Mouse (Mus musculus) right cerebral cortex, postnatal 14 days (tissue): ENCODE data around the gene Comtd1.
A peak's percentile ranks its signal among the peaks of the same experiment; 100 is the strongest.

Experiments used
- DNase-seq: peaks from one replicate; pipeline ENCODE4 v3.0.0; 2022

Comtd1 gene

GRCm38 (mm10) chr14:21831830-21832403 lies 16.9 kb downstream of the Comtd1 start:
- DNase-seq: no peak

GRCm38 (mm10) chr14:21830876-21831767 lies 17.7 kb downstream of the Comtd1 start:
- DNase-seq: peak; percentile 95

GRCm38 (mm10) chr14:21825786-21826491 lies 22.8 kb downstream of the Comtd1 start:
- DNase-seq: no peak

- no peak for DNase-seq
Measured at GRCm38 (mm10) chr14:21824938-21825337, 23.8 kb downstream of the Comtd1 start, which contains the start of gene Vdac2. Vdac2 (plus strand) TSS chr14:21825238.

- DNase-seq: no peak
Measured at GRCm38 (mm10) chr14:21823897-21824296, 24.9 kb downstream of the Comtd1 start.

- peak; percentile 70 for DNase-seq
Measured at GRCm38 (mm10) chr14:21822795-21823374, 25.9 kb downstream of the Comtd1 start.

- DNase-seq: no peak
Measured at GRCm38 (mm10) chr14:21822307-21822706, 26.5 kb downstream of the Comtd1 start.

- no peak for DNase-seq
Measured at GRCm38 (mm10) chr14:21820880-21821505, 27.8 kb downstream of the Comtd1 start.

GRCm38 (mm10) chr14:21817453-21817852 lies 31.3 kb downstream of the Comtd1 start:
- DNase-seq: no peak

- no peak for DNase-seq
Measured at GRCm38 (mm10) chr14:21816255-21816654, 32.5 kb downstream of the Comtd1 start.

GRCm38 (mm10) chr14:21814606-21815005 lies 34.2 kb downstream of the Comtd1 start:
- no peak for DNase-seq

GRCm38 (mm10) chr14:21813847-21814246 lies 34.9 kb downstream of the Comtd1 start:
- DNase-seq: no peak

- DNase-seq: no peak
Measured at GRCm38 (mm10) chr14:21813216-21813615, 35.6 kb downstream of the Comtd1 start.

GRCm38 (mm10) chr14:21812590-21813162 lies 36.1 kb downstream of the Comtd1 start:
- DNase-seq: peak; percentile 58

GRCm38 (mm10) chr14:21811744-21812393 lies 36.9 kb downstream of the Comtd1 start:
- no peak for DNase-seq

- no peak for DNase-seq
Measured at GRCm38 (mm10) chr14:21811301-21811700, 37.5 kb downstream of the Comtd1 start.

- DNase-seq: no peak
Measured at GRCm38 (mm10) chr14:21809418-21809817, 39.4 kb downstream of the Comtd1 start.

GRCm38 (mm10) chr14:21808208-21808922 lies 40.4 kb downstream of the Comtd1 start:
- DNase-seq: no peak

GRCm38 (mm10) chr14:21806631-21807160 lies 42.1 kb downstream of the Comtd1 start:
- DNase-seq: no peak

- no peak for DNase-seq
Measured at GRCm38 (mm10) chr14:21806203-21806602, 42.6 kb downstream of the Comtd1 start.
